Mouse (Mus musculus): ENCODE data around the gene Adrm1.

- TF ChIP-seq CTCF (conservative IDR thresholded peaks at IDR 0.05; ENCODE audit: low read length) (peak; percentile 49), POU5F1 (IDR thresholded peaks at IDR 0.05; ENCODE audit: borderline replicate concordance, low read length) (no peak), NANOG (IDR thresholded peaks at IDR 0.05; ENCODE audit: borderline replicate concordance, low read length) (no peak)
Observed at GRCm38 (mm10) chr2:180212255-180212654, 41.0 kb downstream of the Adrm1 start.

All from E14TG2a.4 (cell line).